Mouse (Mus musculus) heart, postnatal 0 days (tissue): ENCODE results near the gene Olfr547. TPM values are rescaled to one million over a fixed set of nuclear protein-coding genes. Genes with fewer than 3 reads are reported as not detected.

Experiments used
- ATAC-seq: fragments of 200-750 bp; cut with Nextera tagmentation; 2 replicates; pipeline ENCODE4 v1.8.0; 2017; ENCODE audit warnings: low read depth, moderate number of reproducible peaks, moderate library complexity; ENCODE audit not compliant: insufficient read depth
- DNase-seq: peaks from one replicate; pipeline ENCODE4 v3.0.0-alpha.2; 2016; ENCODE audit warnings: low spot score
- H3K27ac ChIP-seq: fragments of 300-500 bp; sonication (generic); 2 replicates; pipeline ENCODE4 v1.5.1; 2014; ENCODE audit warnings: low read depth, mild to moderate bottlenecking
- H3K27me3 ChIP-seq: fragments of 300-500 bp; sonication (generic); 2 replicates; pipeline ENCODE4 v1.6.1; 2014; ENCODE audit warnings: low read length, mixed read lengths; ENCODE audit not compliant: control insufficient read depth, insufficient read depth
- H3K36me3 ChIP-seq: fragments of 300-500 bp; sonication (generic); replicated peaks from 2 replicates; pipeline ENCODE4 v1.6.1; 2014; ENCODE audit warnings: low read length, mixed read lengths; ENCODE audit not compliant: control insufficient read depth, insufficient read depth
- H3K4me1 ChIP-seq: fragments of 300-500 bp; sonication (generic); 2 replicates; pipeline ENCODE4 v1.6.1; 2014; ENCODE audit warnings: antibody characterized with exemption; ENCODE audit not compliant: control insufficient read depth, insufficient read depth
- H3K4me2 ChIP-seq: fragments of 300-500 bp; sonication (generic); 2 replicates; pipeline ENCODE4 v1.6.1; 2014; ENCODE audit warnings: low read depth, mild to moderate bottlenecking, low read length, moderate library complexity
- H3K4me3 ChIP-seq: fragments of 300-500 bp; sonication (generic); 2 replicates; pipeline ENCODE4 v1.5.1; 2014; ENCODE audit warnings: low read depth, low read length
- H3K9ac ChIP-seq: fragments of 300-500 bp; sonication (generic); replicated peaks from 2 replicates; pipeline ENCODE4 v1.6.1; 2014; ENCODE audit warnings: low read depth, low read length, mixed read lengths
- H3K9me3 ChIP-seq: fragments of 300-500 bp; sonication (generic); replicated peaks from 2 replicates; pipeline ENCODE4 v1.6.1; 2016; ENCODE audit warnings: low read length; ENCODE audit not compliant: control insufficient read depth
- CTCF ChIP-seq: IDR thresholded peaks from 2 replicates; pipeline ENCODE4 v1.5.1; 2016; ENCODE audit warnings: antibody characterized with exemption, control low read depth, low read depth
- EP300 ChIP-seq: IDR thresholded peaks from 2 replicates; pipeline ENCODE4 v1.6.1; 2016; ENCODE audit warnings: antibody characterized with exemption, low read depth
- WGBS: fragments of 180-500 bp; shearing (Covaris S2); extraction: QIAGEN DNeasy Blood & Tissue Kit; methylation state at CpG from one replicate; pipeline ENCODE4 v1.1.7; 2014; 5-methylcytosine and 5-hydroxymethylcytosine counted together
- polyA plus RNA-seq: library from polyadenylated mRNA; unstranded; fragments of >200 nt; fragmentation: Nextera tagmentation; extraction: Ambion mirVana; gene quantifications from 2 replicates; pipeline ENCODE4 v1.2.1, GENCODE M21; 2015
- total RNA-seq: library from RNA; depleted of rRNA; stranded (reverse); fragments of >200 nt; gene quantifications from 2 replicates; pipeline ENCODE4 v1.2.3, GENCODE M21; 2014; ENCODE audit warnings: low replicate concordance

Gene Olfr547
- total and polyA plus RNA-seq, 2 experiments from 2014 or later: not detected

- Histone ChIP-seq H3K4me2 (peak overlapping the region; percentile 96), H3K4me3 (peak overlapping the region; percentile 50), H3K27ac (no peak overlapping the region), H3K27me3 (peaks cover 17% of the 10 kb centered on the region), H3K9me3 (no peaks in the 10 kb centered on the region), H3K9ac (peak overlapping the region; percentile 57), H3K36me3 (no peaks in the 10 kb centered on the region), H3K4me1 (no peaks in the 10 kb centered on the region)
- 1% methylated on average over 54 of the region's 54 CpGs for WGBS
- TF ChIP-seq CTCF (peak; percentile 83), EP300 (no peak)
- ATAC-seq: peak; percentile 89
- DNase-seq: peak; percentile 69
Observed at GRCm38 (mm10) chr7:102512814-102513435, 21.6 kb upstream of the Olfr547 start.

GRCm38 (mm10) chr7:102514144-102514543, 20.4 kb upstream of the Olfr547 start:
- Histone ChIP-seq H3K36me3 (no peaks in the 10 kb centered on the region), H3K9me3 (no peaks in the 10 kb centered on the region), H3K4me2 (no peak overlapping the region), H3K9ac (no peak overlapping the region), H3K27me3 (peaks cover 17% of the 10 kb centered on the region), H3K27ac (no peak overlapping the region), H3K4me1 (no peaks in the 10 kb centered on the region), H3K4me3 (no peak overlapping the region)
- no peak for TF ChIP-seq EP300
- TF ChIP-seq CTCF: no peak
- DNase-seq (no peak), ATAC-seq (no peak)
- WGBS: 51% methylated on average over 4 of the region's 4 CpGs

GRCm38 (mm10) chr7:102516261-102517050, 18.1 kb upstream of the Olfr547 start:
- peaks cover 17% of the 10 kb centered on the region for H3K27me3 ChIP-seq
- H3K4me2 ChIP-seq: no peak overlapping the region
- no peak overlapping the region for H3K4me3 ChIP-seq
- H3K9ac ChIP-seq: no peak overlapping the region
- TF ChIP-seq CTCF (no peak), EP300 (no peak)
- WGBS: 33% methylated on average over 10 of the region's 10 CpGs
- H3K9me3 ChIP-seq: no peaks in the 10 kb centered on the region
- ATAC-seq: peak; percentile 31; the same call in 1 of the 2 replicates
- H3K27ac ChIP-seq: no peak overlapping the region
- H3K4me1 ChIP-seq: no peaks in the 10 kb centered on the region
- no peaks in the 10 kb centered on the region for H3K36me3 ChIP-seq
- peak; percentile 18 for DNase-seq

GRCm38 (mm10) chr7:102517051-102517335, 17.6 kb upstream of the Olfr547 start:
- Histone ChIP-seq H3K4me3 (no peak overlapping the region), H3K9me3 (no peaks in the 10 kb centered on the region), H3K4me2 (no peak overlapping the region), H3K27ac (no peak overlapping the region), H3K9ac (no peak overlapping the region), H3K27me3 (peaks cover 17% of the 10 kb centered on the region), H3K36me3 (no peaks in the 10 kb centered on the region), H3K4me1 (no peaks in the 10 kb centered on the region)
- ATAC-seq: no peak
- WGBS: 54% methylated on average over 2 of the region's 2 CpGs
- no peak for DNase-seq
- TF ChIP-seq CTCF (no peak), EP300 (no peak)

- 69% methylated on average over 1 of the region's 1 CpGs for WGBS
- no peaks in the 10 kb centered on the region for H3K4me1 ChIP-seq
- no peak for TF ChIP-seq CTCF
- no peak for TF ChIP-seq EP300
Observed at GRCm38 (mm10) chr7:102529052-102529451, 5.5 kb upstream of the Olfr547 start.

More at GRCm38 (mm10) chr7:102529052-102529451, 5.5 kb upstream of the Olfr547 start:
- Histone ChIP-seq H3K27ac (no peak overlapping the region), H3K9me3 (no peaks in the 10 kb centered on the region), H3K9ac (no peak overlapping the region), H3K4me2 (no peak overlapping the region), H3K36me3 (no peaks in the 10 kb centered on the region), H3K27me3 (no peaks in the 10 kb centered on the region), H3K4me3 (no peak overlapping the region)
- ATAC-seq (no peak), DNase-seq (no peak)
